Mouse (Mus musculus): ENCODE measurements around the gene Gle1.
"Not testable (repeated sequence)": the region's sequence is repeated elsewhere in the genome, so short reads cannot be mapped to it uniquely, and the experiment has no call there.

Gene Gle1

GRCm38 (mm10) chr2:29934906-29935599 is at the start of gene Gle1:
Gene Gle1, plus strand, starts transcription at chr2:29935426.
- Histone ChIP-seq H3K4me1 (replicated peaks; ENCODE audit: low read depth, low read length) (peaks cover 41% of the 10 kb centered on the region), H3K4me3 (replicated peaks; ENCODE audit: low read length) (peak within 1 kb of the TSS; percentile 99), H3K9me3 (ENCODE audit: low read length) (no peaks in the 10 kb centered on the region), H3K27me3 (ENCODE audit: insufficient read depth, low read length) (no peaks in the 10 kb centered on the region), H3K36me3 (ENCODE audit: insufficient read depth, low read length) (peaks cover 55% of the 10 kb centered on the region)
- TF ChIP-seq POU5F1 (IDR thresholded peaks at IDR 0.05; ENCODE audit: borderline replicate concordance, low read length), result no peak
- TF ChIP-seq CTCF (conservative IDR thresholded peaks at IDR 0.05; ENCODE audit: low read length), result 0 out of 2 replicates have a peak, but pooled peaks have one; percentile 8
- TF ChIP-seq NANOG (IDR thresholded peaks at IDR 0.05; ENCODE audit: borderline replicate concordance, low read length), result no peak

GRCm38 (mm10) chr2:29886659-29887292 is 48.5 kb upstream of the Gle1 start:
- H3K36me3 ChIP-seq (ENCODE audit: insufficient read depth, low read length); H3K4me3 ChIP-seq (replicated peaks; ENCODE audit: low read length); H3K9me3 ChIP-seq (ENCODE audit: low read length): not testable (repeated sequence)
- TF ChIP-seq CTCF (conservative IDR thresholded peaks at IDR 0.05; ENCODE audit: low read length), result peak; percentile 15
- Histone ChIP-seq H3K27me3 (ENCODE audit: insufficient read depth, low read length) (0 out of 2 replicates have a peak, but pooled peaks cover 11% of the 10 kb centered on the region), H3K4me1 (replicated peaks; ENCODE audit: low read depth, low read length) (peaks cover 27% of the 10 kb centered on the region)

- Histone ChIP-seq H3K9me3 (ENCODE audit: low read length) (no peaks in the 10 kb centered on the region), H3K36me3 (ENCODE audit: insufficient read depth, low read length) (peaks cover 34% of the 10 kb centered on the region), H3K4me3 (replicated peaks; ENCODE audit: low read length) (peak within 1 kb of the TSS; percentile 100), H3K4me1 (replicated peaks; ENCODE audit: low read depth, low read length) (peaks cover 40% of the 10 kb centered on the region), H3K27me3 (ENCODE audit: insufficient read depth, low read length) (0 out of 2 replicates have a peak, but pooled peaks cover 11% of the 10 kb centered on the region)
- TF ChIP-seq POU5F1 (IDR thresholded peaks at IDR 0.05; ENCODE audit: borderline replicate concordance, low read length) (no peak), NANOG (IDR thresholded peaks at IDR 0.05; ENCODE audit: borderline replicate concordance, low read length) (no peak), CTCF (conservative IDR thresholded peaks at IDR 0.05; ENCODE audit: low read length) (no peak)
Observed at GRCm38 (mm10) chr2:29889066-29889944, 45.9 kb upstream of the Gle1 start, which contains the start of gene Odf2. Gene Odf2, plus strand, starts transcription at chr2:29889221.

- peak overlapping the region; percentile 100 for H3K4me3 ChIP-seq (replicated peaks; ENCODE audit: low read length)
- H3K4me1 ChIP-seq (replicated peaks; ENCODE audit: low read depth, low read length), result peaks cover 40% of the 10 kb centered on the region
- H3K9me3 ChIP-seq (ENCODE audit: low read length), result no peaks in the 10 kb centered on the region
- no peak for TF ChIP-seq POU5F1 (IDR thresholded peaks at IDR 0.05; ENCODE audit: borderline replicate concordance, low read length)
- no peak for TF ChIP-seq CTCF (conservative IDR thresholded peaks at IDR 0.05; ENCODE audit: low read length)
- no peak for TF ChIP-seq NANOG (IDR thresholded peaks at IDR 0.05; ENCODE audit: borderline replicate concordance, low read length)
- H3K36me3 ChIP-seq (ENCODE audit: insufficient read depth, low read length), result peaks cover 43% of the 10 kb centered on the region
- H3K27me3 ChIP-seq (ENCODE audit: insufficient read depth, low read length), result 0 out of 2 replicates have a peak, but pooled peaks cover 11% of the 10 kb centered on the region
Observed at GRCm38 (mm10) chr2:29889991-29890833, 45.0 kb upstream of the Gle1 start.

GRCm38 (mm10) chr2:29891773-29892172 is 43.5 kb upstream of the Gle1 start:
- TF ChIP-seq POU5F1 (IDR thresholded peaks at IDR 0.05; ENCODE audit: borderline replicate concordance, low read length) (no peak), CTCF (conservative IDR thresholded peaks at IDR 0.05; ENCODE audit: low read length) (no peak), NANOG (IDR thresholded peaks at IDR 0.05; ENCODE audit: borderline replicate concordance, low read length) (no peak)

GRCm38 (mm10) chr2:29896071-29896470 is 39.2 kb upstream of the Gle1 start:
- Histone ChIP-seq H3K36me3 (ENCODE audit: insufficient read depth, low read length) (peaks cover 100% of the 10 kb centered on the region), H3K27me3 (ENCODE audit: insufficient read depth, low read length) (no peaks in the 10 kb centered on the region), H3K4me1 (replicated peaks; ENCODE audit: low read depth, low read length) (peaks cover 39% of the 10 kb centered on the region), H3K4me3 (replicated peaks; ENCODE audit: low read length) (no peak overlapping the region), H3K9me3 (ENCODE audit: low read length) (no peaks in the 10 kb centered on the region)
- TF ChIP-seq POU5F1 (IDR thresholded peaks at IDR 0.05; ENCODE audit: borderline replicate concordance, low read length), result no peak
- TF ChIP-seq CTCF (conservative IDR thresholded peaks at IDR 0.05; ENCODE audit: low read length), result no peak
- TF ChIP-seq NANOG (IDR thresholded peaks at IDR 0.05; ENCODE audit: borderline replicate concordance, low read length), result no peak

More at GRCm38 (mm10) chr2:29891773-29892172, 43.5 kb upstream of the Gle1 start:
- Histone ChIP-seq H3K9me3 (ENCODE audit: low read length) (no peaks in the 10 kb centered on the region), H3K36me3 (ENCODE audit: insufficient read depth, low read length) (peaks cover 58% of the 10 kb centered on the region), H3K4me3 (replicated peaks; ENCODE audit: low read length) (peak overlapping the region; percentile 100), H3K27me3 (ENCODE audit: insufficient read depth, low read length) (0 out of 2 replicates have a peak, but pooled peaks cover 8% of the 10 kb centered on the region), H3K4me1 (replicated peaks; ENCODE audit: low read depth, low read length) (peaks cover 40% of the 10 kb centered on the region)

GRCm38 (mm10) chr2:29897366-29897765 is 37.9 kb upstream of the Gle1 start:
- H3K27me3 ChIP-seq (ENCODE audit: insufficient read depth, low read length), result no peaks in the 10 kb centered on the region
- H3K4me3 ChIP-seq (replicated peaks; ENCODE audit: low read length), result no peak overlapping the region
- peaks cover 39% of the 10 kb centered on the region for H3K4me1 ChIP-seq (replicated peaks; ENCODE audit: low read depth, low read length)
- H3K9me3 ChIP-seq (ENCODE audit: low read length), result no peaks in the 10 kb centered on the region
- TF ChIP-seq CTCF (conservative IDR thresholded peaks at IDR 0.05; ENCODE audit: low read length) (no peak), NANOG (IDR thresholded peaks at IDR 0.05; ENCODE audit: borderline replicate concordance, low read length) (no peak), POU5F1 (IDR thresholded peaks at IDR 0.05; ENCODE audit: borderline replicate concordance, low read length) (no peak)
- H3K36me3 ChIP-seq (ENCODE audit: insufficient read depth, low read length), result peaks cover 100% of the 10 kb centered on the region
